Mouse (Mus musculus) megakaryocyte, adult 5-6 weeks (primary cell): ENCODE results near the gene Dtd1. TPM values are rescaled to one million over a fixed set of nuclear protein-coding genes. Genes with fewer than 3 reads are reported as not detected.

ENCODE experiments used
- total RNA-seq, 2 experiments: library from RNA; stranded (forward) in 1 of 2; stranded (reverse) in 1 of 2; fragments of 153-499, 151-499 nt in 1 of 2; fragments of 221-1000, 200-1000 nt in 1 of 2; gene quantifications; 2 replicates each; pipeline versions ENCODE4 v1.2.3 to v1.2.4; 2015 to 2017

Dtd1 gene
- total RNA-seq, 2 experiments from 2014 or later: 4.7 to 11.5 TPM

Other genes with a start within 250 kb of the Dtd1 start
- 36.6 and 44.1 TPM in 2 replicates for gene Kat14, start 230.9 kb upstream of the Dtd1 start, total RNA-seq (2015)
- 22.0 and 24.2 TPM in 2 replicates for gene Kat14, start 230.9 kb upstream of the Dtd1 start, total RNA-seq (2017)
- not detected in 2 replicates for gene Pet117, start 230.9 kb upstream of the Dtd1 start, total RNA-seq (2015)
- not detected in 2 replicates for gene Pet117, start 230.9 kb upstream of the Dtd1 start, total RNA-seq (2017)
- 0.09 TPM in 1 of 2 replicates, not detected in the other for gene Dzank1, start 72.5 kb upstream of the Dtd1 start, total RNA-seq (2015)
- not detected in 2 replicates for gene Dzank1, start 72.5 kb upstream of the Dtd1 start, total RNA-seq (2017)
- 8.2 and 11.4 TPM in 2 replicates for gene Polr3f, start 72.2 kb upstream of the Dtd1 start, total RNA-seq (2015)
- gene Polr3f, start 72.2 kb upstream of the Dtd1 start, total RNA-seq (2017): 19.5 and 20.5 TPM in 2 replicates
- 7.6 and 10.9 TPM in 2 replicates for gene Rbbp9, start 49.0 kb upstream of the Dtd1 start, total RNA-seq (2015)
- 4.5 and 8.0 TPM in 2 replicates for gene Rbbp9, start 49.0 kb upstream of the Dtd1 start, total RNA-seq (2017)
- 26.6 and 36.8 TPM in 2 replicates for gene Sec23b, start 43.7 kb upstream of the Dtd1 start, total RNA-seq (2015)
- gene Sec23b, start 43.7 kb upstream of the Dtd1 start, total RNA-seq (2017): 79.4 and 84.4 TPM in 2 replicates
- 15.2 and 17.4 TPM in 2 replicates for gene Smim26, start 5.8 kb upstream of the Dtd1 start, total RNA-seq (2015)
- gene Smim26, start 5.8 kb upstream of the Dtd1 start, total RNA-seq (2017): 1.8 and 19.5 TPM in 2 replicates
- not detected in 2 replicates for gene Scp2d1, start 223.8 kb downstream of the Dtd1 start, total RNA-seq (2015)
- not detected in 2 replicates for gene Scp2d1, start 223.8 kb downstream of the Dtd1 start, total RNA-seq (2017)